Mouse (Mus musculus) ES-Bruce4 (cell line): ENCODE measurements around the gene Grap. TPM values are rescaled to one million over a fixed set of nuclear protein-coding genes. Genes with fewer than 3 reads are reported as not detected.

Source experiments
- H3K27ac ChIP-seq: 2 replicates; pipeline ENCODE4 v1.5.1; 2012; ENCODE audit warnings: low read length, inconsistent platforms; ENCODE audit not compliant: insufficient read depth
- H3K27me3 ChIP-seq: 2 replicates; pipeline ENCODE4 v1.6.1; 2012; ENCODE audit warnings: mild to moderate bottlenecking, low read length, inconsistent platforms; ENCODE audit not compliant: control insufficient read depth, poor library complexity, insufficient read depth, severe bottlenecking
- H3K36me3 ChIP-seq: 2 replicates; pipeline ENCODE4 v1.6.1; 2012; ENCODE audit warnings: inconsistent platforms, mild to moderate bottlenecking, low read length, moderate library complexity; ENCODE audit not compliant: control insufficient read depth, poor library complexity, insufficient read depth, severe bottlenecking
- H3K4me1 ChIP-seq: one replicate; pipeline ENCODE4 v1.8.1; 2011; ENCODE audit warnings: low read length; ENCODE audit not compliant: control insufficient read depth, insufficient read depth
- H3K4me3 ChIP-seq: 2 replicates; pipeline ENCODE4 v1.5.1; 2011; ENCODE audit warnings: low read depth, mild to moderate bottlenecking, low read length
- H3K9ac ChIP-seq: 2 replicates; pipeline ENCODE4 v1.6.1; 2012; ENCODE audit warnings: low read depth, mild to moderate bottlenecking, inconsistent platforms; ENCODE audit not compliant: poor library complexity, severe bottlenecking
- H3K9me3 ChIP-seq: replicated peaks from 2 replicates; pipeline ENCODE4 v1.6.1; 2012; ENCODE audit warnings: mild to moderate bottlenecking, low read length, inconsistent platforms; ENCODE audit not compliant: control insufficient read depth, poor library complexity, insufficient read depth, severe bottlenecking
- CTCF ChIP-seq: IDR thresholded peaks from one replicate; pipeline ENCODE4 v1.8.1; 2011; ENCODE audit warnings: low read depth, low read length
- EP300 ChIP-seq: IDR thresholded peaks from 2 replicates; pipeline ENCODE4 v1.6.1; 2011; ENCODE audit warnings: low read depth, low read length; ENCODE audit not compliant: insufficient read depth
- POLR2A ChIP-seq: IDR thresholded peaks from one replicate; pipeline ENCODE4 v1.8.1; 2011; ENCODE audit warnings: low read length; ENCODE audit not compliant: insufficient read depth
- polyA plus RNA-seq: library from polyadenylated mRNA; stranded (reverse); fragments of >200 nt; gene quantifications from 2 replicates; pipeline ENCODE4 v1.2.4, GENCODE M21; 2011; ENCODE audit warnings: low read depth; ENCODE audit not compliant: missing spikeins, insufficient read depth, insufficient read length

Gene Grap
- polyA plus RNA-seq: not detected in 2 replicates

DNA sequence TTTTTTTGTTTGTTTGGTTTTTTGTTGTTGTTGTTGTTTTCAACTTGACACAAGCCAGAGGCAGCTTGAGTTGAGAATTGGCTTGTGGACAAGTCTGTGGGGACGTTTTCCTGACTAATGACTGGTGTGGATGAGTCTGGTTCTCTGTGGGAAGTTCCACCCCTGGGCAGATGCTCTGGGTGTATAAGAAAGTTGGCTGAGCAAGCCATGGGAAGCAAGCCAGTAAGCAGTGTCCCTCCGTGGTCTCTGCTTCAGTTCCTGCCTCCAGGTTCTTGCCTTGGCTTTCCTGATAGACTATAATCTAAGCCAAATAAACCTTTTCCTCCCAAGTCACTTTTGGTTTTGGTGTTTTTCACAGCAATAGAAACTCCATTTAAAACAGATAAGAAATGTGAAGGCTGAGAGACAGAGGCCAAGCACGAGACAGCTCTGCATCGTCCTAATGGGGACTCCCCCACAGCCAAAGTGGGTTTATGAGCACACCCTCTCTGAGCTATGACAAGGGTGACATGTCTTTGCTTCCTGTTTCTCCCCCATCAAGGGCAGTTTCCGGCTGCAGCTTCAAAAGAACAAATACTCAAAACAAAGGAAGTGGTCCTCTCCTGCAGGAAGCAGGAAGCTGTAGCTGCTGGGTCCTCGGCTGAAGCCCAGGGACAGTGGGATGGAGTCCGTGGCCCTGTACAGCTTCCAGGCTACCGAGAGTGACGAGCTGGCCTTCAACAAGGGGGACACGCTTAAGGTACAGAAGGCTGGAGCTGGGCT lies at the start of gene Grap:
TSS of gene Grap (plus strand) at position 580 of the 762 bp plus-strand sequence.
- Histone ChIP-seq H3K27ac (no peak within 1 kb of the TSS), H3K4me3 (no peak within 1 kb of the TSS)
- TF ChIP-seq POLR2A: no peak
- no peak for TF ChIP-seq CTCF
- no peak for TF ChIP-seq EP300

GRCm38 (mm10) chr11:61608072-61608471 lies 45.0 kb upstream of the Grap start:
- H3K9ac ChIP-seq: no peak overlapping the region
- peaks cover 7% of the 10 kb centered on the region; the same call in 1 of the 2 replicates for H3K9me3 ChIP-seq
- TF ChIP-seq POLR2A (no peak), CTCF (no peak), EP300 (no peak)
- H3K36me3 ChIP-seq: no peaks in the 10 kb centered on the region
- no peaks in the 10 kb centered on the region for H3K27me3 ChIP-seq
- no peak overlapping the region for H3K27ac ChIP-seq
- H3K4me1 ChIP-seq: no peaks in the 10 kb centered on the region
- no peak overlapping the region for H3K4me3 ChIP-seq

More for the DNA sequence above, at the start of gene Grap:
- Histone ChIP-seq H3K4me1 (no peaks in the 10 kb centered on the region), H3K36me3 (no peaks in the 10 kb centered on the region), H3K9ac (no peak within 1 kb of the TSS), H3K9me3 (no peaks in the 10 kb centered on the region), H3K27me3 (no peaks in the 10 kb centered on the region)

DNA sequence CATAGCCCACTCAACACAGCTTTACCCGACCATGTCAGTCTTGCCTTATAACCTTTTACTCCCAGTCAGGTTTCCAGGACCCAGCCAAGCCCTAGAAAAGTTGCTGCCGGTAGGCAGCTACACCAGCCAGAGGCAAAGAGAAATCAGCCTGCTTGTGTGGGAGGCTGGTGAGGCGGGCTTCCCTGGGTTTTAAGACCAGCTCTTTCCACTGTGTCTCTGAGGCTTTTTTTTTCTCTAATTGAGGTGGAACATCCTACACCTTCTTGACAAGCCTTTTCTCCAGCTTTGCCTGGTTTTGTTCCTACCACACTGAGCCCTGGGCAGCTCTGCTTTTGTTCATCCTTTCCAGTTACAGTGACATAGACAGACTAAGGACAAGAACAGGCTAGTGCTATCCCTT lies 41.9 kb upstream of the Grap start:
- TF ChIP-seq EP300 (no peak), POLR2A (no peak), CTCF (no peak)
- H3K4me1 ChIP-seq: no peaks in the 10 kb centered on the region

DNA sequence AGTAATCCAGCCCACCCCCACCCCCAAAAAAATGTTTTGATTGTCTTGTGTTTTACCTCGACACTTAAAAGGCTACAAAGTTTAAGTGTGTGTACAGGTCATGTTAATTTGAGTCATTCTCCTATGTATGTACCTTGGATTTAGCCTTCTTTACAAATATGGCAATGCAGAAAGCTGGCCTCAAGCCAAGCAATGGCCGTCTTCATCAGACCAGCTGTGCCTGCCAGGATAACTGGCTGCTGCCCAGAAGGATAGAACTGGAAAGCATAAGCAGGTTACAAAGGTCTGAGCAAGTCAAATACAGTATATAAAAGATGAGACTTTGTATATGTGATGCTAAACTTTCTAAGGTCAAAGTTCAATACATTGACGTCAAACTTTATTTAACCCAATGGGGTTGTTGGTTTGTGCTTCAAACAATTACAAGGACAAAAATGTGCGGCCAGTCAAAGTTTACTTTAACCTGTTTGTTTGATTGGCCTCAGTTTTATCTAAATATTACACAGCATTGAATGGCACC lies 40.9 kb upstream of the Grap start:
- H3K9ac ChIP-seq: no peak overlapping the region
- no peaks in the 10 kb centered on the region for H3K4me1 ChIP-seq
- no peaks in the 10 kb centered on the region for H3K27me3 ChIP-seq
- no peak for TF ChIP-seq CTCF
- TF ChIP-seq POLR2A: no peak
- TF ChIP-seq EP300: no peak
- no peaks in the 10 kb centered on the region for H3K36me3 ChIP-seq
- H3K9me3 ChIP-seq: peaks cover 3% of the 10 kb centered on the region; the same call in 1 of the 2 replicates
- no peak overlapping the region for H3K4me3 ChIP-seq
- no peak overlapping the region for H3K27ac ChIP-seq

More for the DNA sequence above, 41.9 kb upstream of the Grap start:
- H3K9me3 ChIP-seq: peaks cover 7% of the 10 kb centered on the region; the same call in 1 of the 2 replicates
- no peak overlapping the region for H3K9ac ChIP-seq
- H3K27ac ChIP-seq: no peak overlapping the region
- no peaks in the 10 kb centered on the region for H3K27me3 ChIP-seq
- no peaks in the 10 kb centered on the region for H3K36me3 ChIP-seq
- no peak overlapping the region for H3K4me3 ChIP-seq

- Histone ChIP-seq H3K36me3 (no peaks in the 10 kb centered on the region), H3K27me3 (no peaks in the 10 kb centered on the region), H3K9me3 (no peaks in the 10 kb centered on the region; the same call in 1 of the 2 replicates), H3K4me3 (no peak overlapping the region), H3K9ac (no peak overlapping the region), H3K27ac (no peak overlapping the region), H3K4me1 (no peaks in the 10 kb centered on the region)
- no peak for TF ChIP-seq EP300
- no peak for TF ChIP-seq POLR2A
Observed at GRCm38 (mm10) chr11:61614401-61614800, 38.7 kb upstream of the Grap start.
